Mouse (Mus musculus): ENCODE data around the gene Pacrg. TPM values are rescaled to one million over a fixed set of nuclear protein-coding genes. Genes with fewer than 3 reads are reported as not detected.

Gene Pacrg
- total RNA-seq, 4 experiments from 2014 or later = 2.2 to 6.4 (median 4.8) TPM

- DNase-seq = no peak
Observed at GRCm38 (mm10) chr17:10367044-10367443, 473.1 kb downstream of the Pacrg start.

- DNase-seq = no peak
Observed at GRCm38 (mm10) chr17:10366577-10366976, 473.5 kb downstream of the Pacrg start.

- DNase-seq = no peak
Observed at GRCm38 (mm10) chr17:10365501-10366482, 474.3 kb downstream of the Pacrg start.

GRCm38 (mm10) chr17:10363151-10363550 is 477.0 kb downstream of the Pacrg start:
- DNase-seq = no peak

- no peak for DNase-seq
Observed at GRCm38 (mm10) chr17:10361882-10362291, 478.2 kb downstream of the Pacrg start.

- DNase-seq = no peak
Observed at GRCm38 (mm10) chr17:10360738-10361137, 479.4 kb downstream of the Pacrg start.

GRCm38 (mm10) chr17:10359466-10359865 is 480.6 kb downstream of the Pacrg start:
- peak; percentile 65 for DNase-seq

- no peak for DNase-seq
Observed at GRCm38 (mm10) chr17:10357348-10357747, 482.8 kb downstream of the Pacrg start.

- no peak for DNase-seq
Observed at GRCm38 (mm10) chr17:10356294-10356693, 483.8 kb downstream of the Pacrg start.

GRCm38 (mm10) chr17:10355746-10356145 is 484.4 kb downstream of the Pacrg start:
- DNase-seq = no peak

Other genes starting within 250 kb of the Pacrg start
- gene Prkn, start 73 bp upstream of the Pacrg start, total RNA-seq (2022) = 10 to 100 TPM; 12.0 to 26.3 (median 18.2) TPM

Measured in adrenal gland, adult 8-10 months (tissue).